9 mouse cellular contexts compared by ENCODE assay signal in genomic region chr2:154463621-154464198, GRCm38 (mm10). TPM values are rescaled to one million over a fixed set of nuclear protein-coding genes. Genes with fewer than 3 reads are reported as not detected.
DNase-seq lines count a peak whose midpoint lies in the region; ATAC-seq and TF ChIP-seq lines count a peak whose summit lies in the region.
"Had no signal": no experiment of that assay in that cellular context is flagged by ENCODE, and none has a peak within 500 bp of the region (broad histone marks: within the 10 kb centered on the region; RNA-seq: fewer than 3 reads in every experiment).

No protein-coding gene starts in this region.

- DNase-seq in gastrocnemius, adult 2 months: peak; percentile 57
- no peak for DNase-seq in gastrocnemius, adult 18-20 months (ENCODE audit: low spot score)
- DNase-seq in adipocyte (ENCODE audit: low spot score): peak; percentile 43
- peak; percentile 50 to 59 for DNase-seq in heart, postnatal 10 days
- DNase-seq in ovary, adult 18-20 months (ENCODE audit: low spot score): no peak
- no peak for DNase-seq in kidney, adult 11 months
- DNase-seq in adrenal gland, adult 8-10 months: no peak

- no peak overlapping the region for H3K27ac ChIP-seq in gastrocnemius, adult 2 months
- H3K27ac ChIP-seq: embryonic facial prominence, embryonic 12.5 days had no signal

- intact Hi-C loops in gastrocnemius, adult 2 months (cut with DNase I): no loop called here
- intact Hi-C loops in heart, postnatal 10 days (cut with DNase I): no loop called here

- peak; percentile 59 for ATAC-seq in megakaryocyte, adult 5-6 weeks (ENCODE audit: poor library complexity, severe bottlenecking)

- H3K4me3 ChIP-seq in gastrocnemius, adult 2 months: no peak overlapping the region
- H3K4me3 ChIP-seq: embryonic facial prominence, embryonic 12.5 days had no signal

- TF ChIP-seq CTCF in gastrocnemius, adult 2 months (IDR thresholded peaks at IDR 0.05): no peak

RNA-seq across cellular contexts. Expression of gene Cbfa2t2, which starts 27.4 kb away (rescaled TPM):
- total RNA-seq in gastrocnemius, adult 2 months (2021): 10 to 100 TPM; 13.4 to 17.9 TPM
- 10 to 100 TPM; 14.8 to 19.4 TPM for total RNA-seq in gastrocnemius, adult 18-20 months (2021)
- 10 to 100 TPM; 23.5 to 25.3 TPM for total RNA-seq in heart, postnatal 10 days (2021)
- total RNA-seq in megakaryocyte, adult 5-6 weeks (2015): 13.7 and 19.1 TPM in 2 replicates
- 7.5 and 22.8 TPM in 2 replicates for total RNA-seq in megakaryocyte, adult 5-6 weeks (2017)
- total RNA-seq in adrenal gland, adult 8-10 months (2022): 10 to 100 TPM; 34.0 to 55.4 (median 43.4) TPM

RNA-seq across cellular contexts. Expression of gene Snta1, which starts 55.8 kb away (rescaled TPM):
- total RNA-seq in gastrocnemius, adult 2 months (2021): 100 to 1,000 TPM; 245 to 247 TPM
- total RNA-seq in gastrocnemius, adult 18-20 months (2021): 100 to 1,000 TPM; 180 to 200 TPM
- 100 to 1,000 TPM in 1 of 2 experiments, 10 to 100 TPM in 1; 82.6 to 106 TPM for total RNA-seq in heart, postnatal 10 days (2021)
- 0.22 and 0.62 TPM in 2 replicates for total RNA-seq in megakaryocyte, adult 5-6 weeks (2015)
- 1.1 and 1.4 TPM in 2 replicates for total RNA-seq in megakaryocyte, adult 5-6 weeks (2017)
- total RNA-seq in adrenal gland, adult 8-10 months (2022): 10 to 100 TPM; 21.3 to 37.6 (median 31.5) TPM

Comparison
In these comparisons a context has a peak if more than half of its experiments do, and no peak if none do; other contexts are left out.
1. DNase-seq: peak in gastrocnemius, adult 2 months (single experiment), adipocyte (single experiment) and heart, postnatal 10 days (2 of 2); none in gastrocnemius, adult 18-20 months (single experiment), ovary, adult 18-20 months (single experiment), kidney, adult 11 months (single experiment) and adrenal gland, adult 8-10 months (single experiment).
2. RNA of gene Snta1, which starts 55.8 kb away (total RNA-seq): 245 to 247 TPM in gastrocnemius, adult 2 months, 180 to 200 TPM in gastrocnemius, adult 18-20 months, 82.6 to 106 TPM in heart, postnatal 10 days and 21.3 to 37.6 TPM in adrenal gland, adult 8-10 months; 0.22 to 1.4 TPM in megakaryocyte, adult 5-6 weeks; every median in the first group is over 4 times any median in the second.